Mouse (Mus musculus) hindbrain, postnatal 0 days (tissue): Measurements from ENCODE around the gene Bptf. TPM values are rescaled to one million over a fixed set of nuclear protein-coding genes. Genes with fewer than 3 reads are reported as not detected.
A peak's percentile ranks its signal among the peaks of the same experiment; 100 is the strongest.
"Not testable (repeated sequence)": the region's sequence is repeated elsewhere in the genome, so short reads cannot be mapped to it uniquely, and the experiment has no call there.

ENCODE experiments used
- ATAC-seq: fragments of 200-750 bp; cut with Nextera tagmentation; 2 replicates; pipeline ENCODE4 v1.8.0; 2017; ENCODE audit warnings: mild to moderate bottlenecking, moderate TSS enrichment, moderate library complexity
- DNase-seq: peaks from one replicate; pipeline ENCODE4 v3.0.0-alpha.2; 2015; ENCODE audit warnings: low spot score
- H3K27ac ChIP-seq: fragments of 300-500 bp; sonication (generic); 2 replicates; pipeline ENCODE4 v1.5.1; 2014; ENCODE audit warnings: mild to moderate bottlenecking
- H3K27me3 ChIP-seq: fragments of 300-500 bp; sonication (generic); 2 replicates; pipeline ENCODE4 v1.6.1; 2014; ENCODE audit warnings: low read length, mixed read lengths; ENCODE audit not compliant: insufficient read depth
- H3K36me3 ChIP-seq: fragments of 300-500 bp; sonication (generic); 2 replicates; pipeline ENCODE4 v1.6.1; 2014; ENCODE audit warnings: low read length, mixed read lengths; ENCODE audit not compliant: insufficient read depth
- H3K4me1 ChIP-seq: fragments of 300-500 bp; sonication (generic); 2 replicates; pipeline ENCODE4 v1.6.1; 2014; ENCODE audit warnings: antibody characterized with exemption, low read length, mixed read lengths; ENCODE audit not compliant: insufficient read depth
- H3K4me2 ChIP-seq: fragments of 300-500 bp; sonication (generic); 2 replicates; pipeline ENCODE4 v1.6.1; 2014; ENCODE audit warnings: low read depth, mild to moderate bottlenecking, low read length, moderate library complexity, mixed read lengths
- H3K4me3 ChIP-seq: fragments of 300-500 bp; sonication (generic); 2 replicates; pipeline ENCODE4 v1.5.1; 2014; ENCODE audit warnings: low read length
- H3K9ac ChIP-seq: fragments of 300-500 bp; sonication (generic); replicated peaks from 2 replicates; pipeline ENCODE4 v1.6.1; 2014; ENCODE audit warnings: mild to moderate bottlenecking, low read length, moderate library complexity, mixed read lengths
- H3K9me3 ChIP-seq: fragments of 300-500 bp; sonication (generic); 2 replicates; pipeline ENCODE4 v1.6.1; 2016; ENCODE audit warnings: low read length, mixed read lengths
- CTCF ChIP-seq: IDR thresholded peaks from 2 replicates; pipeline ENCODE4 v1.5.1; 2016; ENCODE audit warnings: antibody characterized with exemption, control low read depth, low read depth
- WGBS: fragments of 180-500 bp; shearing (Covaris S2); extraction: QIAGEN DNeasy Blood & Tissue Kit; methylation state at CpG from one replicate; pipeline ENCODE4 v1.1.7; 2014; 5-methylcytosine and 5-hydroxymethylcytosine counted together
- polyA plus RNA-seq: library from polyadenylated mRNA; unstranded; fragments of >200 nt; fragmentation: Nextera tagmentation; extraction: Ambion mirVana; gene quantifications from 2 replicates; pipeline ENCODE4 v1.2.1, GENCODE M21; 2015
- total RNA-seq: library from RNA; depleted of rRNA; stranded (reverse); fragments of >200 nt; gene quantifications from 2 replicates; pipeline ENCODE4 v1.2.3, GENCODE M21; 2014

Gene Bptf
- total and polyA plus RNA-seq, 2 experiments from 2014 or later, result 19.7 to 42.1 TPM

GRCm38 (mm10) chr11:107151809-107152208, 19.9 kb upstream of the Bptf start:
- Histone ChIP-seq H3K36me3 (no peaks in the 10 kb centered on the region), H3K4me2 (no peak overlapping the region), H3K27ac (no peak overlapping the region), H3K4me3 (no peak overlapping the region), H3K27me3 (no peaks in the 10 kb centered on the region), H3K9ac (no peak overlapping the region), H3K4me1 (no peaks in the 10 kb centered on the region), H3K9me3 (no peaks in the 10 kb centered on the region)
- 77% methylated on average over 7 of the region's 7 CpGs for WGBS
- no peak for ATAC-seq
- peak; percentile 21 for DNase-seq
- TF ChIP-seq CTCF, result peak; percentile 57

DNA sequence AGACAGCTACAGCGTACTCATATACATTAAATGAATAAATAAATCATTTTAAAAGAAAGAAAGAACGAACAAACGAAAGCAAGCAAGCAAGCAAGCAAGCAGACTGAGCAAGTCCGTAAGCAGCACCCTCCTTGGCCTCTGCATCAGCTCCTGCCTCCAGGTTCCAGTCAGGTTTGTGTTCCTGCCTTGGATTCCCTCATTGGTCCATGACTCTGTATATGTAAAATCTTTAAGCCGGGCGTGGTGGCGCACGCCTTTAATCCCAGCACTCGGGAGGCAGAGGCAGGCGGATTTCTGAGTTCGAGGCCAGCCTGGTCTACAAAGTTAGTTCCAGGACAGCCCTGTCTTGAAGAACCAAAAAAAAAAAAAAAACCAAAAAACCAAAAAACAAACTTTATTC, 12.0 kb upstream of the Bptf start:
- ATAC-seq, H3K4me1 ChIP-seq: not testable (repeated sequence)
- WGBS, result 94% methylated on average over 11 of the region's 11 CpGs

GRCm38 (mm10) chr11:107142382-107142781, 10.5 kb upstream of the Bptf start:
- 86% methylated on average over 2 of the region's 2 CpGs for WGBS
- H3K4me3 ChIP-seq, result no peak overlapping the region
- no peak overlapping the region for H3K27ac ChIP-seq

More for the DNA sequence above, 12.0 kb upstream of the Bptf start:
- H3K4me3 ChIP-seq, H3K9me3 ChIP-seq, H3K36me3 ChIP-seq, H3K27ac ChIP-seq, DNase-seq, H3K4me2 ChIP-seq, H3K9ac ChIP-seq, H3K27me3 ChIP-seq: not testable (repeated sequence)

DNA sequence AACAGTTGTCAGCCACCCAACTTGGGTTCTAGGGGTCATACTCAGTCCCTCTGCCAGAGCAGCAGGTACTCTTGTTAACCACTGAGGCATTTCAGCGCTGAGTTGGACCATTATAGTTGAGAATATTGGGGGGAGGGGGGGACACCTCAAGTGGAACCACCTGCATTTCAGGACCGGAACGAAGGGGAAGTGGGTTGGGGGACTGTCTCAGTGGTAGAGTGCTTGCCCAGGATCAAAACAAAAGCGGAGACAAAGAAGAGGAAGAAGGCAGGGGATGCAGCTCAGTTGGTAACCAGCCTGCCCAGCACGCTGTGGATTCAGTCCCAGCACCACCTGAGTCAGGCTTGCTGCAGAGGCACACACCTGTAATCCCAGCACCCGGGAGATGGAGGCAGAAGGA, 8.8 kb upstream of the Bptf start:
- no peak for TF ChIP-seq CTCF
- Histone ChIP-seq H3K36me3 (no peaks in the 10 kb centered on the region), H3K27ac (no peak overlapping the region), H3K9ac (no peak overlapping the region), H3K4me2 (no peak overlapping the region), H3K27me3 (no peaks in the 10 kb centered on the region), H3K4me3 (no peak overlapping the region), H3K4me1 (no peaks in the 10 kb centered on the region), H3K9me3 (no peaks in the 10 kb centered on the region)
- DNase-seq (no peak), ATAC-seq (no peak)
- WGBS, result 22% methylated on average over 6 of the region's 6 CpGs

More at GRCm38 (mm10) chr11:107142382-107142781, 10.5 kb upstream of the Bptf start:
- no peaks in the 10 kb centered on the region for H3K9me3 ChIP-seq
- no peak for TF ChIP-seq CTCF
- H3K9ac ChIP-seq, result no peak overlapping the region
- H3K36me3 ChIP-seq, result no peaks in the 10 kb centered on the region
- H3K4me2 ChIP-seq, result no peak overlapping the region
- no peak for ATAC-seq
- H3K4me1 ChIP-seq, result no peaks in the 10 kb centered on the region
- H3K27me3 ChIP-seq, result no peaks in the 10 kb centered on the region
- no peak for DNase-seq

DNA sequence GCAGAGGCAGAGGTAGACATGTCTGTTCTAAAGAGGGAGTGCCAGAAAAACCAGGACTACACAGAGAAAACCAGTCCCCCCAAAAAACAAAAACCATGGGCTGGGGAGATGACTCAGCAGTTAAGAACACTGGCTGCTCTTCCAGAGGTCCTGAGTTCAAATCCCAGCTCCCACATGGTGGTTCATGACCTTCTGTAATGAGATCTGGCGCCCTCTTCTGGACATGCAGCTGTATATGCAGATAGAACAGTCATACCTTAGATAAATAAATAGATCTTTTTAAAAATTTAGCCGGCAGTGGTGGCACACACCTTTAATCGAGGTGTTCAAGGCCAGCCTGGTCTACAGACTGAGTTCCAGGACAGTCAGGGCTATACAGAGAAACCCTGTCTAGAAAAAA, 6.7 kb upstream of the Bptf start:
- no peak for ATAC-seq
- WGBS, result 78% methylated on average over 3 of the region's 3 CpGs
- Histone ChIP-seq H3K9me3 (no peaks in the 10 kb centered on the region), H3K4me3 (no peak overlapping the region), H3K27me3 (no peaks in the 10 kb centered on the region), H3K4me1 (no peaks in the 10 kb centered on the region), H3K36me3 (no peaks in the 10 kb centered on the region), H3K9ac (no peak overlapping the region), H3K4me2 (no peak overlapping the region), H3K27ac (no peak overlapping the region)
- TF ChIP-seq CTCF, result peak; percentile 43
- no peak for DNase-seq

DNA sequence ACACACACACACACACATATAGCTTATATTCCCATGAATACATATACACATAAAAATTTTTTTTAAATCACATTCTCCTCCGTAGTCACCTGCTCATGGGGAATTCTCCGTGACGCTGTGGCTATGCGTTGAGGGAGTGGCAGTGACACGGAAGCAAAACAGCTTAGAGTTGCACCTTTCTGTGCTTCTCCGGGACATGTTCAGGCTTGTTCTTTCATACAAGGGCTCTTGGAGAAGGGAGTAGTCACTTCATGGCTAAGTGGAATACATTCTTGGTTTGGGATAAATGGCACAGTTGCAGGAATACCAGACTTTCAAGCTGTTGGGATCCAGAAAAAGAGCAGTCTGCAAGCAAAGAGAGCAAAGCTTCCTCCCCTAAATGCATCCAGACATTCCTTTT, 5.7 kb upstream of the Bptf start:
- no peak overlapping the region for H3K9ac ChIP-seq
- no peak for TF ChIP-seq CTCF

GRCm38 (mm10) chr11:107136458-107136857, 4.5 kb upstream of the Bptf start:
- not testable (repeated sequence) for H3K4me3 ChIP-seq, ATAC-seq, DNase-seq, H3K36me3 ChIP-seq, H3K4me2 ChIP-seq, H3K9ac ChIP-seq, H3K9me3 ChIP-seq, H3K27ac ChIP-seq, H3K4me1 ChIP-seq, H3K27me3 ChIP-seq
- 95% methylated on average over 10 of the region's 10 CpGs for WGBS

More for the DNA sequence above, 5.7 kb upstream of the Bptf start:
- Histone ChIP-seq H3K9me3 (no peaks in the 10 kb centered on the region), H3K27ac (no peak overlapping the region), H3K4me1 (no peaks in the 10 kb centered on the region), H3K27me3 (no peaks in the 10 kb centered on the region), H3K36me3 (no peaks in the 10 kb centered on the region), H3K4me3 (no peak overlapping the region), H3K4me2 (no peak overlapping the region)
- DNase-seq, result no peak
- 97% methylated on average over 6 of the region's 6 CpGs for WGBS
- ATAC-seq, result no peak
